Mouse (Mus musculus) liver, embryonic 15.5 days (tissue): ENCODE data around the gene Flvcr1. TPM values are rescaled to one million over a fixed set of nuclear protein-coding genes. Genes with fewer than 3 reads are reported as not detected.
A peak's percentile ranks its signal among the peaks of the same experiment; 100 is the strongest.

Experiments
- ATAC-seq: fragments of 200-750 bp; cut with Nextera tagmentation; 2 replicates; pipeline ENCODE4 v1.8.0; 2017; ENCODE audit warnings: moderate number of reproducible peaks, mild to moderate bottlenecking, moderate library complexity; ENCODE audit not compliant: insufficient read depth
- H3K27ac ChIP-seq: fragments of 300-500 bp; sonication (generic); replicated peaks from 2 replicates; pipeline ENCODE4 v1.5.1; 2015; ENCODE audit warnings: mild to moderate bottlenecking, inconsistent platforms
- H3K27me3 ChIP-seq: fragments of 300-500 bp; sonication (generic); 2 replicates; pipeline ENCODE4 v1.6.1; 2015; ENCODE audit warnings: mild to moderate bottlenecking, inconsistent platforms
- H3K36me3 ChIP-seq: fragments of 300-500 bp; sonication (generic); replicated peaks from 2 replicates; pipeline ENCODE4 v1.6.1; 2015; ENCODE audit warnings: moderate library complexity, mild to moderate bottlenecking, inconsistent platforms
- H3K4me1 ChIP-seq: fragments of 300-500 bp; sonication (generic); replicated peaks from 2 replicates; pipeline ENCODE4 v1.6.1; 2015; ENCODE audit warnings: inconsistent platforms
- H3K4me2 ChIP-seq: fragments of 300-500 bp; sonication (generic); 2 replicates; pipeline ENCODE4 v1.6.1; 2015; ENCODE audit warnings: moderate library complexity, mild to moderate bottlenecking, inconsistent platforms
- H3K4me3 ChIP-seq: fragments of 300-500 bp; sonication (generic); replicated peaks from 2 replicates; pipeline ENCODE4 v1.5.1; 2015; ENCODE audit warnings: mild to moderate bottlenecking, inconsistent platforms
- H3K9ac ChIP-seq: fragments of 300-500 bp; sonication (generic); 2 replicates; pipeline ENCODE4 v1.6.1; 2015; ENCODE audit warnings: moderate library complexity, mild to moderate bottlenecking, inconsistent platforms
- H3K9me3 ChIP-seq: fragments of 300-500 bp; sonication (generic); replicated peaks from 2 replicates; pipeline ENCODE4 v1.6.1; 2016; ENCODE audit warnings: inconsistent platforms
- WGBS: fragments of 180-500 bp; shearing (Covaris S2); methylation state at CpG from one replicate; pipeline ENCODE4 v1.1.7; 2015; ENCODE audit warnings: mixed read lengths; ENCODE audit not compliant: insufficient replicate concordance; 5-methylcytosine and 5-hydroxymethylcytosine counted together
- polyA plus RNA-seq: library from polyadenylated mRNA; unstranded; fragments of >200 nt; fragmentation: Nextera tagmentation; extraction: Ambion mirVana; gene quantifications from 2 replicates; pipeline ENCODE4 v1.2.1, GENCODE M21; 2015

Gene Flvcr1
- polyA plus RNA-seq, 1 experiment from 2014 or later = 2.5 TPM

DNA sequence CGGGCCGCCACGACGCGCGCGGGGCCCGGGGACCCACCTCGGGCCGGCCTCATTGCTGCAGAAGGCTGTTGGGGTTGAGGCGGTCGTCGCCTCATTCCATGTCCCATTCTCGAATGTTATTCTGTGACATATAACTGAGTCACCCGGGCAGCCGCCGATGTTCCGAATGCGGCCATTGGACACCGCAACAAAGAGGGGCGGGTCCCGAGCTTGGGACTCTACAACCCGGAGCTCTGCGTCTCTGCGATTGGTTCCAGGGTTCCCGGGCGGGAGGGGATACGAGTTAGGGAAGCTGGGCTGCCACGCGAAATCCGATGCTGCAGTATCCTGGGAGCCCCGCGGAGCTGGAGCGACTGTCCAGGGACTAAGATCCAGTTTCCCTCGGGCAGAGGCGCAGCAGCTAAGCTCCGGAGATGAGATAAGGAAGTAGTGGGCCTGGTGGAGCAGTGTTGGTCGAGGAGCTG, 46.8 kb downstream of the Flvcr1 start, which contains the start of gene Vash2:
TSS of gene Vash2 (minus strand) at position 197 of the 464 bp plus-strand sequence.
- Histone ChIP-seq H3K4me1 (peaks cover 15% of the 10 kb centered on the region), H3K9ac (no peak within 1 kb of the TSS), H3K36me3 (no peaks in the 10 kb centered on the region), H3K27me3 (peaks cover 76% of the 10 kb centered on the region), H3K4me3 (peak within 1 kb of the TSS; percentile 47), H3K4me2 (peak within 1 kb of the TSS; percentile 69), H3K27ac (no peak within 1 kb of the TSS), H3K9me3 (no peaks in the 10 kb centered on the region)
- WGBS = under 1% methylated on average over 38 of the region's 38 CpGs
- peak; percentile 56 for ATAC-seq

DNA sequence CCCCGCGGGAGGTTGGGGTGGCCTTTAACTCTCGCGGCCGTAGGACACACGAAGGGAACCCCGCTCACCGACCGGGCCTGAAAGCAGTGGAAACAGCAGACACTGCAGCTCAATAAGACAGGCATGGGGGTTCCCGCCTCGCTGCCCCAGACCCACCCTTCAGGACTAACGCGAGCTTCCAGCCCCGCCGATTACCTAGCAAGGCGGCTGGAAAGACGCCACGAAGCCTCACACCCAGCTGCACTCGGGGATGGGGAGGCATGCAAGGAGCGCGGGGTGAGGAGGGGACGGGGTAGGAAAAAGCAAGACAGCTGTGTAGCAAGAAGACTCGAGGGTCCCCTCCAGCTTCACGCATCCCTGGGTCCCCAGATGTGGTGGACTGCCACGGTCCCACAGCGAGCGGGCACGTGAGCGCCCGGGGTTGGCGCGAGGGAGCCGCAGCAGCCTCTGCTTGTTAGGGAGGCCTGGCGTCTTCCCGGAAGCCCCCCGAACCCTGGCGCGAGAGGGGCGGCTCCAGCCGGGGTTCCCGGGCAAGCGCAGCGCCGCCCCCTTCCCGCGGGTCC, 47.4 kb downstream of the Flvcr1 start:
- H3K9me3 ChIP-seq = no peaks in the 10 kb centered on the region
- H3K4me1 ChIP-seq = peaks cover 15% of the 10 kb centered on the region
- no peak overlapping the region for H3K9ac ChIP-seq
- H3K36me3 ChIP-seq = no peaks in the 10 kb centered on the region
- ATAC-seq = peak; percentile 28; the same call in 1 of the 2 replicates
- H3K27me3 ChIP-seq = peaks cover 82% of the 10 kb centered on the region
- 2% methylated on average over 46 of the region's 46 CpGs for WGBS
- peak overlapping the region; percentile 69 for H3K4me2 ChIP-seq
- H3K27ac ChIP-seq = no peak overlapping the region
- H3K4me3 ChIP-seq = peak overlapping the region; percentile 47

DNA sequence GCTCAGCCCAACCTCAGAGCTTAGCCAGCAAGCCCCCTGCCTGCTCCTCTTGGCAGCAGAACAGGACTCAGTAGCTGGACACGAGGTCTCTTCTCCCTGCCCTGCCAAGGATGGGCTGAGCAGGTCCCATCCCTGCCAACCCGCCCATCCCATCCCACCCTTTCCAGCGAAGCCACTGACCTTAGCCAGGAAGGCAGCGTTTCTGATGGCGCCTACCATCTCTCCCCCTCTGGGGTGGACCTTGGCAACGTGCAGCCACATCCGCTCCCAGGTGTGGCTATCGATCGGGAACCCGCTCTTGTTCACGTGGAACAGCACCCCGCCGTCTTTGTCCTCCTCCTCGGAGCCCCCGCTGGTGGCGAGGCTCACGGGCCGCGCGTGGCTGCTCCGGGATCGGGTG, 48.0 kb downstream of the Flvcr1 start:
- WGBS = 4% methylated on average over 22 of the region's 22 CpGs
- H3K27me3 ChIP-seq = peaks cover 88% of the 10 kb centered on the region
- no peak overlapping the region for H3K9ac ChIP-seq
- H3K36me3 ChIP-seq = no peaks in the 10 kb centered on the region
- peaks cover 15% of the 10 kb centered on the region for H3K4me1 ChIP-seq
- no peaks in the 10 kb centered on the region for H3K9me3 ChIP-seq
- peak overlapping the region; percentile 69 for H3K4me2 ChIP-seq
- H3K4me3 ChIP-seq = peak overlapping the region; percentile 47
- ATAC-seq = no peak
- no peak overlapping the region for H3K27ac ChIP-seq

GRCm38 (mm10) chr1:190976887-190977573, 48.9 kb downstream of the Flvcr1 start:
- WGBS = 42% methylated on average over 11 of the region's 11 CpGs
- peaks cover 15% of the 10 kb centered on the region for H3K4me1 ChIP-seq
- H3K36me3 ChIP-seq = no peaks in the 10 kb centered on the region
- no peak overlapping the region for H3K9ac ChIP-seq
- H3K4me2 ChIP-seq = no peak overlapping the region
- H3K4me3 ChIP-seq = no peak overlapping the region
- H3K9me3 ChIP-seq = no peaks in the 10 kb centered on the region
- H3K27ac ChIP-seq = no peak overlapping the region
- no peak for ATAC-seq
- H3K27me3 ChIP-seq = peaks cover 91% of the 10 kb centered on the region

DNA sequence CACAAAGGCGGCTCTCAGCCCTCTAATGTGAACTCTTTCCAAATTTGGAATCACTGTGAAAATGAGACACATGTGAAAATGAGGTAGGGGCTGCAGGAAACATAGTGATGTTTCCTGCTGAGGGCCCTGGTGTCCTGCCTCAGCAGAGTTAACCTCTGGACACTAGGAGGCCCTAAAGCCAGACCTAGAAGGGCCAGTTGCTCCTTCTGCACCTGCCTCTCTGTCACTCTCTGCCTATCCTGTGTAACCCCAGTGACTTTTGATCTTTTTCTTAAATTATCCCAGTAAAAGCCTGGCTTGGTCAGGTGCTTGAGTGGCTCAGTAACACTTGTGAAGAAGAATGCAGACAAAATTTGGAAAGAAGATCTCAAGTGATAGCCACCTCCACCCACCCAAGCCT, 51.1 kb downstream of the Flvcr1 start:
- H3K27ac ChIP-seq = no peak overlapping the region
- no peak overlapping the region for H3K4me2 ChIP-seq
- ATAC-seq = no peak
- peaks cover 70% of the 10 kb centered on the region for H3K27me3 ChIP-seq
- peaks cover 18% of the 10 kb centered on the region for H3K4me1 ChIP-seq
- H3K9me3 ChIP-seq = no peaks in the 10 kb centered on the region
- H3K4me3 ChIP-seq = no peak overlapping the region
- H3K9ac ChIP-seq = no peak overlapping the region
- WGBS = 45% methylated on average over 1 of the region's 1 CpGs
- no peaks in the 10 kb centered on the region for H3K36me3 ChIP-seq

- Histone ChIP-seq H3K27ac (no peak overlapping the region), H3K36me3 (no peaks in the 10 kb centered on the region), H3K4me1 (peaks cover 15% of the 10 kb centered on the region), H3K9ac (no peak overlapping the region), H3K27me3 (peaks cover 65% of the 10 kb centered on the region), H3K4me3 (no peak overlapping the region), H3K4me2 (no peak overlapping the region), H3K9me3 (no peaks in the 10 kb centered on the region)
- no peak for ATAC-seq
- 59% methylated on average over 8 of the region's 8 CpGs for WGBS
Measured at GRCm38 (mm10) chr1:190974191-190974590, 51.8 kb downstream of the Flvcr1 start.

DNA sequence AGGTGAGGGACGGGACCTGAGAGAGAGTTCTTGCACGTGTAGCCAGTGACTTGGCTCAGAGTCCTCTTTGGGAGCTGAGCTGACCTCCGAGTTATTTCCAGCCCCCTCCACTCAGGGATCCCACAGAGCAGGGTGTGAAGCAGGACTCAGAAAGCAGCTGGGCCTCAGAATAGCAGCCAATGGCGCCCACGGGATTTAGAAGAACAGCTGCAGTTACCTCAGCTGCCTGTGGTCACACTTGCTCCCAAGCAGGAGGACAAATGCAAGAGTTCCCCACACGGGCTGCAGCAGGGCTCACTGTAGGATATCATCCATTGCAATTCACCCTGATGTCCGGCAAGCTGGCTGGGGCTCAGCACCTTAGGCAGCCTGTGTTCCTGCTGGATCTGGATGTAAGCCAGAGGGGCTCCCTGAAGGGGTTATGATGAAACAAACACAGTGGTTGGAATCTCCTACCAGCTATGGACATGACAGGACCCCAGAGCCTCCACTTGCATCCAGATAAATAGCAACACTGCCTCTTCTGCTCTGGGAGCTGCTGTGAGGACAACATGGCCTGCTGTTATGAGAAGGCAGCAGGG, 53.3 kb downstream of the Flvcr1 start:
- Histone ChIP-seq H3K4me2 (no peak overlapping the region), H3K27ac (no peak overlapping the region), H3K36me3 (no peaks in the 10 kb centered on the region), H3K27me3 (peaks cover 50% of the 10 kb centered on the region), H3K9me3 (no peaks in the 10 kb centered on the region), H3K4me1 (peaks cover 3% of the 10 kb centered on the region; the same call in 1 of the 2 replicates), H3K9ac (no peak overlapping the region), H3K4me3 (no peak overlapping the region)
- 54% methylated on average over 7 of the region's 7 CpGs for WGBS
- no peak for ATAC-seq

- Histone ChIP-seq H3K4me1 (peaks cover 3% of the 10 kb centered on the region; the same call in 1 of the 2 replicates), H3K9ac (no peak overlapping the region), H3K27me3 (peaks cover 43% of the 10 kb centered on the region), H3K27ac (no peak overlapping the region), H3K4me3 (no peak overlapping the region), H3K4me2 (no peak overlapping the region), H3K9me3 (no peaks in the 10 kb centered on the region), H3K36me3 (no peaks in the 10 kb centered on the region)
- 50% methylated on average over 14 of the region's 14 CpGs for WGBS
- no peak for ATAC-seq
Measured at GRCm38 (mm10) chr1:190971708-190972610, 54.0 kb downstream of the Flvcr1 start.

GRCm38 (mm10) chr1:190968010-190968409, 57.9 kb downstream of the Flvcr1 start:
- H3K27ac ChIP-seq = no peak overlapping the region
- H3K36me3 ChIP-seq = no peaks in the 10 kb centered on the region
- H3K4me2 ChIP-seq = no peak overlapping the region
- 64% methylated on average over 7 of the region's 7 CpGs for WGBS
- H3K4me3 ChIP-seq = no peak overlapping the region
- ATAC-seq = no peak
- H3K4me1 ChIP-seq = peaks cover 3% of the 10 kb centered on the region; the same call in 1 of the 2 replicates
- H3K9ac ChIP-seq = no peak overlapping the region
- H3K27me3 ChIP-seq = peaks cover 3% of the 10 kb centered on the region; the same call in 1 of the 2 replicates
- no peaks in the 10 kb centered on the region for H3K9me3 ChIP-seq

DNA sequence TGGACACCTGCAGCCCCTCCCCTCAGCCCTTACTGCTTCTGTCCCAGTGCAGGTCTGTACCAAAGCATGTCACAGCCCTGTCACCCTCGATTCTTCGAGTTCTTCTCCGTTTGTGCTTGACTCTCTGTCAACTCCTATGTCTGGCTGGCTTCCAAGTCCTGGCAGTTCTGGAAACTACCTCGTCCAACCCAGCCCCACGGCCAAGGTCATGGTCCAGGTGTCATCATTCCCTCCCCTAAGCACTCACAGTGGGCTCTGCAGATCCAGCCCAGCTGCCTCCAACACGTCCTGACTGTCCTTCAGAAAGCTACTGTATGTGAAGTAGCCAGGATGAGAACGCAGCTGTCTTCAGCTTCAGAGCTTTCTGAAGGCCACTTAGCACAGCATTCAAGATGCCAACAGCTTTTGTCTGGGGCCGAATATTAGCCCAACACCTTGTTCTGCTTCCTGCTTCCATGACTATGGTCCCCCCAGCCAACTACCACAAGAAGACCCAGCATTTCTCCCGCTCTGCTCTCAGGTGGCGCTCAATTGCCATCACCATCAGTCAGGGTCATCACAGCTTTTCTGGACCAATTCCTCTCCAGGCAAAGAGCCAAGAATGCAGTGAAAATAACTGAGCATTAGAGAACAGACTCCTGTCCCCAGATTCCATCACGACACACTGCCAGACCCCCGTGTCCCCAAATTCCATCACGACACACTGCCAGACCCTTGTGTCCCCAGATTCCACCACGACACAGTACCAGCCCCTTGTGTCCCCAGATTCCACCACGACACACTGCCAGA, 60.8 kb downstream of the Flvcr1 start:
- H3K27ac ChIP-seq = no peak overlapping the region
- no peak overlapping the region for H3K4me2 ChIP-seq
- no peaks in the 10 kb centered on the region for H3K9me3 ChIP-seq
- H3K4me3 ChIP-seq = no peak overlapping the region
- ATAC-seq = no peak
- 58% methylated on average over 15 of the region's 15 CpGs for WGBS
- no peak overlapping the region for H3K9ac ChIP-seq
- H3K27me3 ChIP-seq = 0 out of 2 replicates have a peak, but pooled peaks cover 3% of the 10 kb centered on the region
- no peaks in the 10 kb centered on the region for H3K4me1 ChIP-seq
- no peaks in the 10 kb centered on the region for H3K36me3 ChIP-seq
